Mouse (Mus musculus) limb, embryonic 12.5 days (tissue): Measurements from ENCODE around the gene Rps28. TPM values are rescaled to one million over a fixed set of nuclear protein-coding genes. Genes with fewer than 3 reads are reported as not detected.

Experiments
- ATAC-seq: fragments of 200-750 bp; cut with Nextera tagmentation; 2 replicates; pipeline ENCODE4 v1.8.0; 2017; ENCODE audit warnings: low read depth, moderate TSS enrichment; ENCODE audit not compliant: insufficient number of reproducible peaks, insufficient read depth, low FRiP score, low TSS enrichment
- H3K27ac ChIP-seq: fragments of 300-500 bp; sonication (generic); 2 replicates; pipeline ENCODE4 v1.5.1; 2016; ENCODE audit warnings: mild to moderate bottlenecking, moderate library complexity
- H3K27me3 ChIP-seq: fragments of 300-500 bp; sonication (generic); 2 replicates; pipeline ENCODE4 v1.6.1; 2016; ENCODE audit warnings: mild to moderate bottlenecking, moderate library complexity
- H3K36me3 ChIP-seq: fragments of 300-500 bp; sonication (generic); 2 replicates; pipeline ENCODE4 v1.6.1; 2016; ENCODE audit warnings: mild to moderate bottlenecking, moderate library complexity
- H3K4me1 ChIP-seq: fragments of 300-500 bp; sonication (generic); replicated peaks from 2 replicates; pipeline ENCODE4 v1.6.1; 2016
- H3K4me2 ChIP-seq: fragments of 300-500 bp; sonication (generic); 2 replicates; pipeline ENCODE4 v1.6.1; 2016; ENCODE audit warnings: mild to moderate bottlenecking, moderate library complexity
- H3K4me3 ChIP-seq: fragments of 300-500 bp; sonication (generic); replicated peaks from 2 replicates; pipeline ENCODE4 v1.5.1; 2016; ENCODE audit warnings: mild to moderate bottlenecking
- H3K9ac ChIP-seq: fragments of 300-500 bp; sonication (generic); replicated peaks from 2 replicates; pipeline ENCODE4 v1.6.1; 2016; ENCODE audit warnings: mild to moderate bottlenecking, moderate library complexity
- H3K9me3 ChIP-seq: fragments of 300-500 bp; sonication (generic); 2 replicates; pipeline ENCODE4 v1.6.1; 2016; ENCODE audit warnings: mild to moderate bottlenecking, moderate library complexity
- WGBS: fragments of 180-500 bp; shearing (Covaris S2); methylation state at CpG from one replicate; pipeline ENCODE4 v1.1.7; 2016; 5-methylcytosine and 5-hydroxymethylcytosine counted together
- polyA plus RNA-seq: library from polyadenylated mRNA; unstranded; fragments of >200 nt; fragmentation: Nextera tagmentation; extraction: Ambion mirVana; gene quantifications from 2 replicates; pipeline ENCODE4 v1.2.1, GENCODE M21; 2016

Gene Rps28
- polyA plus RNA-seq, 1 experiment from 2014 or later = 1,020 TPM

GRCm38 (mm10) chr17:33771617-33772016, 52.7 kb downstream of the Rps28 start:
- WGBS = 93% methylated on average over 4 of the region's 4 CpGs
- Histone ChIP-seq H3K4me2 (no peak overlapping the region), H3K4me1 (no peaks in the 10 kb centered on the region), H3K36me3 (peaks cover 29% of the 10 kb centered on the region), H3K9ac (no peak overlapping the region), H3K27ac (no peak overlapping the region), H3K9me3 (no peaks in the 10 kb centered on the region), H3K4me3 (no peak overlapping the region), H3K27me3 (no peaks in the 10 kb centered on the region)
- ATAC-seq = no peak

Other genes starting within 250 kb of the Rps28 start
- 40.1 and 40.7 TPM in 2 replicates for gene Zfp414, start 195.5 kb downstream of the Rps28 start, polyA plus RNA-seq
- 0.55 and 0.56 TPM in 2 replicates for gene Pram1, start 186.5 kb downstream of the Rps28 start, polyA plus RNA-seq
- 477 and 517 TPM in 2 replicates for gene Hnrnpm, start 137.7 kb downstream of the Rps28 start, polyA plus RNA-seq
- 39.1 and 39.4 TPM in 2 replicates for gene March2, start 105.9 kb downstream of the Rps28 start, polyA plus RNA-seq
- 335 and 351 TPM in 2 replicates for gene Rab11b, start 64.0 kb downstream of the Rps28 start, polyA plus RNA-seq
- gene Angptl4, start 42.7 kb downstream of the Rps28 start, polyA plus RNA-seq = 43.2 and 43.7 TPM in 2 replicates
- 28.1 and 28.7 TPM in 2 replicates for gene Kank3, start 14.0 kb downstream of the Rps28 start, polyA plus RNA-seq
- 458 and 462 TPM in 2 replicates for gene Ndufa7, start within 50 bp of the Rps28 start, polyA plus RNA-seq
- 66.4 and 73.9 TPM in 2 replicates for gene Cd320, start 18.5 kb upstream of the Rps28 start, polyA plus RNA-seq
- gene Gm7029, start 49.3 kb upstream of the Rps28 start, polyA plus RNA-seq = not detected in 2 replicates
- gene Kifc1, start 66.1 kb upstream of the Rps28 start, polyA plus RNA-seq = 6.6 and 7.6 TPM in 2 replicates
- 0.46 and 1.1 TPM in 2 replicates for gene Platr17, start 80.6 kb upstream of the Rps28 start, polyA plus RNA-seq
- 66.2 and 79.3 TPM in 2 replicates for gene Daxx, start 84.9 kb upstream of the Rps28 start, polyA plus RNA-seq
- gene Tapbp, start 91.3 kb upstream of the Rps28 start, polyA plus RNA-seq = 21.5 and 23.5 TPM in 2 replicates
- 21.8 and 22.4 TPM in 2 replicates for gene Zbtb22, start 91.3 kb upstream of the Rps28 start, polyA plus RNA-seq
- 61.3 and 64.2 TPM in 2 replicates for gene Rgl2, start 105.0 kb upstream of the Rps28 start, polyA plus RNA-seq
- gene Pfdn6, start 115.8 kb upstream of the Rps28 start, polyA plus RNA-seq = 180 and 186 TPM in 2 replicates
- gene Wdr46, start 116.1 kb upstream of the Rps28 start, polyA plus RNA-seq = 45.5 and 45.8 TPM in 2 replicates
- gene B3galt4, start 126.9 kb upstream of the Rps28 start, polyA plus RNA-seq = 5.0 and 6.8 TPM in 2 replicates
- 53.3 and 55.0 TPM in 2 replicates for gene Vps52, start 131.2 kb upstream of the Rps28 start, polyA plus RNA-seq
- gene Rps18, start 131.4 kb upstream of the Rps28 start, polyA plus RNA-seq = 1,388 and 1,510 TPM in 2 replicates
- 4.5 and 5.0 TPM in 2 replicates for gene H2-K1, start 175.8 kb upstream of the Rps28 start, polyA plus RNA-seq
- gene Ring1, start 200.1 kb upstream of the Rps28 start, polyA plus RNA-seq = 21.6 and 25.3 TPM in 2 replicates
- 54.4 and 56.8 TPM in 2 replicates for gene H2-Ke6, start 203.5 kb upstream of the Rps28 start, polyA plus RNA-seq
- gene Slc39a7, start 207.1 kb upstream of the Rps28 start, polyA plus RNA-seq = 179 and 191 TPM in 2 replicates
- gene Rxrb, start 207.2 kb upstream of the Rps28 start, polyA plus RNA-seq = 64.3 and 64.4 TPM in 2 replicates
- gene Col11a2, start 214.9 kb upstream of the Rps28 start, polyA plus RNA-seq = 17.5 and 31.9 TPM in 2 replicates